Mouse (Mus musculus) limb, embryonic 14.5 days (tissue): ENCODE results near the gene Ltf. TPM values are rescaled to one million over a fixed set of nuclear protein-coding genes. Genes with fewer than 3 reads are reported as not detected.
A peak's percentile ranks its signal among the peaks of the same experiment; 100 is the strongest.

Experiments
- ATAC-seq: fragments of 200-750 bp; cut with Nextera tagmentation; 2 replicates; pipeline ENCODE4 v1.8.0; 2017; ENCODE audit warnings: low read depth, moderate number of reproducible peaks, moderate TSS enrichment; ENCODE audit not compliant: low FRiP score
- DNase-seq: peaks from one replicate; pipeline ENCODE4 v3.0.0-alpha.2; 2015; ENCODE audit warnings: low spot score
- H3K27ac ChIP-seq: fragments of 300-500 bp; sonication (generic); replicated peaks from 2 replicates; pipeline ENCODE4 v1.5.1; 2014; ENCODE audit warnings: low read depth, mild to moderate bottlenecking, low read length, moderate library complexity, mixed read lengths
- H3K27me3 ChIP-seq: fragments of 300-500 bp; sonication (generic); 2 replicates; pipeline ENCODE4 v1.6.1; 2014; ENCODE audit warnings: low read length, mixed read lengths; ENCODE audit not compliant: control insufficient read depth, insufficient read depth
- H3K36me3 ChIP-seq: fragments of 300-500 bp; sonication (generic); 2 replicates; pipeline ENCODE4 v1.6.1; 2014; ENCODE audit warnings: mild to moderate bottlenecking, low read length, moderate library complexity, mixed read lengths; ENCODE audit not compliant: control insufficient read depth, insufficient read depth
- H3K4me1 ChIP-seq: fragments of 300-500 bp; sonication (generic); 2 replicates; pipeline ENCODE4 v1.6.1; 2014; ENCODE audit warnings: antibody characterized with exemption, low read length, mixed read lengths; ENCODE audit not compliant: control insufficient read depth, insufficient read depth
- H3K4me2 ChIP-seq: fragments of 300-500 bp; sonication (generic); replicated peaks from 2 replicates; pipeline ENCODE4 v1.6.1; 2014; ENCODE audit warnings: low read depth, mild to moderate bottlenecking, low read length, moderate library complexity; ENCODE audit not compliant: severe bottlenecking
- H3K4me3 ChIP-seq: fragments of 300-500 bp; sonication (generic); replicated peaks from 2 replicates; pipeline ENCODE4 v1.5.1; 2014; ENCODE audit warnings: low read length
- H3K9ac ChIP-seq: fragments of 300-500 bp; sonication (generic); 2 replicates; pipeline ENCODE4 v1.6.1; 2014; ENCODE audit warnings: mild to moderate bottlenecking, low read depth, low read length, moderate library complexity; ENCODE audit not compliant: severe bottlenecking
- H3K9me3 ChIP-seq: fragments of 300-500 bp; sonication (generic); 2 replicates; pipeline ENCODE4 v1.6.1; 2016; ENCODE audit warnings: low read length; ENCODE audit not compliant: control insufficient read depth
- POLR2A ChIP-seq: fragments of 200-500 bp; IDR thresholded peaks from 2 replicates; pipeline ENCODE4 v1.8.0; 2012; ENCODE audit warnings: inconsistent platforms, mild to moderate bottlenecking, moderate library complexity, borderline replicate concordance; ENCODE audit not compliant: insufficient read depth, insufficient read length; ENCODE audit errors: extremely low read depth
- WGBS: fragments of 180-500 bp; shearing (Covaris S2); extraction: QIAGEN DNeasy Blood & Tissue Kit; methylation state at CpG from one replicate; pipeline ENCODE4 v1.1.7; 2014; 5-methylcytosine and 5-hydroxymethylcytosine counted together
- polyA plus RNA-seq, 2 experiments: library from polyadenylated mRNA; depleted of rRNA in 1 of 2; stranded (reverse) in 1 of 2; unstranded in 1 of 2; fragments of >200 nt; fragmentation: Nextera tagmentation in 1 of 2; extraction: Ambion mirVana in 1 of 2; gene quantifications; 2 replicates each; pipeline versions ENCODE4 v1.2.1 to v1.2.3; 2012 to 2014

The Ltf gene
- polyA plus RNA-seq, 2 experiments: 0.44 to 1.4 TPM

DNA sequence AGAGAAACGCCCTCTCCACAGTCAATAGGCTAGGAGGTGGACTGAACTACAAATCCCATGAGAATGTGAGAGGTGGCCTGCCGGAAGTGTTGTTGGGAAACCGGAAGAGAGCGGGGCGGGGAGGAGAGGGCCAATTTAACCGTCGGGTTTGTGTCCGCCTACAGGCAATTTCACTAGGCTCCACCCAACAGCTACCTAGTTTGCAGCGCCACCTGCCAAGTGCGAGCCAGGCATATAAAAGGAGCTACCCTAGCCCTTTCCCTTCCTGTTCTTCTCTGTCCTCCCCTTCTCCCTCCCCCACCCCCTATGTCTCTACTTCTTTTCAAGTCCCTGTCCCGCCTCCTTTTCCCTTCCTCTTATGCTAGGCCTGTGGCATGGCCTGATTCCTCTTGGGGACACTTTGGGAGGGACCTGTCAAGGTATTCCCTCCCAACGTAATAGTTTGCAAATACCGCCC, 24.3 kb upstream of the Ltf start:
- Histone ChIP-seq H3K4me2 (peak overlapping the region; percentile 44), H3K4me1 (no peaks in the 10 kb centered on the region), H3K9ac (peak overlapping the region; percentile 16; the same call in 1 of the 2 replicates), H3K27ac (no peak overlapping the region), H3K27me3 (no peaks in the 10 kb centered on the region), H3K4me3 (peak overlapping the region; percentile 38), H3K9me3 (no peaks in the 10 kb centered on the region), H3K36me3 (no peaks in the 10 kb centered on the region)
- TF ChIP-seq POLR2A: no peak
- peak; percentile 74 for DNase-seq
- peak; percentile 82 for ATAC-seq
- WGBS: 8% methylated on average over 13 of the region's 13 CpGs

DNA sequence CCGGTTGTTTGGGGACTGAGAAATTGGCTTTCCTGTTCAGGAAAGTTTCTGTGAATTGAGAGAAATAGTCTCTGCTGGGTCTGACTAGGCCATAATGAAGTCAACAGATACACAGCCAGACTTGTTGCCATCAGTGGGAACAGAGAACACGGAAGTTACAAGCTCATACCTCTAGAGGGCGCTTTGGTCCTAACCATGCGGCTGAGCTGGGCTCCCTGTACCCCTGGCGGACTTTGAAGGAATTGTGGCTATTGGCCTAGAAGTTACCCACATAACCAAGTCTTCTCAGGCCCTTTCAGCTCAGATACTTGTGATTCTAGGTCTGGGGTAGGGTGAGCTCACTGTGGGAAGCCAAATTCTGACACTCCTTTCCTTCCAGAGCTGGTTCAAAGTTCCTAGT, 21.8 kb upstream of the Ltf start:
- TF ChIP-seq POLR2A: no peak
- H3K27ac ChIP-seq: no peak overlapping the region
- no peaks in the 10 kb centered on the region for H3K36me3 ChIP-seq
- H3K4me3 ChIP-seq: no peak overlapping the region
- no peaks in the 10 kb centered on the region for H3K27me3 ChIP-seq
- ATAC-seq (0 out of 2 replicates have a peak, but pooled peaks have one; percentile 44), DNase-seq (peak; percentile 91)
- no peak overlapping the region for H3K9ac ChIP-seq
- H3K9me3 ChIP-seq: no peaks in the 10 kb centered on the region
- 3% methylated on average over 5 of the region's 5 CpGs for WGBS
- no peaks in the 10 kb centered on the region for H3K4me1 ChIP-seq
- no peak overlapping the region for H3K4me2 ChIP-seq

DNA sequence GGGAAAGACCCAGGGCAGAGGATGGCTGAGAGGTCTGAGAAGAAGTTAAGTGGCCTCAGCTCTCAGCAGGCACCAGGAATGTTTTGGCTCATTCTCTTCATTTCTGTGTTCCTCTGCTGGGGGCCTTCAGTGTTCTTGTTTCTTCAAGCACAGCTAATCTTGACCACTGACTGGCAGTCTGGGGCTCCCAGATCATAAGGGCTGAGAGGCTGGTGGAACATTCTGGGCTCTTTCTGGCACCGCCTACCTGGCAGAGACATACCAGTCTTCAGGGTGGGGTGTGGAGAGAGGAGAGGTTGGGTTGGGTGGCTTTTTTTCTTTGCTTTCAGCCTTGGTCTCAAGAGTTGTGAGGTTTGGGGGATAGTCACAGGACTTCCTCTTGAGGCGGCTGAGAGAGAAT, 20.0 kb upstream of the Ltf start:
- H3K4me3 ChIP-seq: no peak overlapping the region
- no peak for DNase-seq
- H3K27me3 ChIP-seq: no peaks in the 10 kb centered on the region
- no peak overlapping the region for H3K4me2 ChIP-seq
- no peaks in the 10 kb centered on the region for H3K9me3 ChIP-seq
- TF ChIP-seq POLR2A: no peak
- 90% methylated on average over 2 of the region's 2 CpGs for WGBS
- H3K27ac ChIP-seq: no peak overlapping the region
- no peaks in the 10 kb centered on the region for H3K4me1 ChIP-seq
- no peaks in the 10 kb centered on the region for H3K36me3 ChIP-seq
- H3K9ac ChIP-seq: no peak overlapping the region
- ATAC-seq: no peak

- no peaks in the 10 kb centered on the region for H3K27me3 ChIP-seq
- H3K4me1 ChIP-seq: no peaks in the 10 kb centered on the region
- H3K36me3 ChIP-seq: no peaks in the 10 kb centered on the region
- H3K27ac ChIP-seq: no peak overlapping the region
- H3K9ac ChIP-seq: no peak overlapping the region
- DNase-seq (no peak), ATAC-seq (no peak)
- no peaks in the 10 kb centered on the region for H3K9me3 ChIP-seq
- no peak overlapping the region for H3K4me3 ChIP-seq
- 71% methylated on average over 10 of the region's 10 CpGs for WGBS
- no peak overlapping the region for H3K4me2 ChIP-seq
- no peak for TF ChIP-seq POLR2A
These were observed 19.2 kb upstream of the Ltf start for GRCm38 (mm10) chr9:110999856-111000255.

DNA sequence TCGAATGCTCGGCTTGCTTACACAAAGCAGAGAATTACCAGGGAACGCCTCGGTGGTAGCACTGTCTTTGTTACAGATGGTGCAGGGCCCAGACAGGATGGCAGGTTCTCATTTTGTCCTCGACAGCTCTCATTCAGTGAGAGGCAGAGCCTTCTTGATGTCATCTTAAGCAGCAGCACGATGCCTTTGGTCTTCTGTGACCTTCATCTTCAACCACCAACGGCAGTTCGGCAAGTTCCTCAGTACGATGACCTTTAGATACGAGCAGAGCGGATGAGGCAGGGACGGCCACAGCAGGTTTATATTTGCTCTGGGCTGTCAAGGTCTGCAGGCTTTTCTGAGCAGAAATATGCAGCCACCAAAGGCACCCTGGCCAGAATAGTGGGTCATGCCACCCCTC, 17.4 kb upstream of the Ltf start:
- no peak overlapping the region for H3K4me2 ChIP-seq
- no peaks in the 10 kb centered on the region for H3K9me3 ChIP-seq
- no peak overlapping the region for H3K9ac ChIP-seq
- no peaks in the 10 kb centered on the region for H3K36me3 ChIP-seq
- ATAC-seq: no peak
- 89% methylated on average over 12 of the region's 12 CpGs for WGBS
- TF ChIP-seq POLR2A: no peak
- H3K4me3 ChIP-seq: no peak overlapping the region
- DNase-seq: no peak
- no peaks in the 10 kb centered on the region for H3K27me3 ChIP-seq
- H3K4me1 ChIP-seq: no peaks in the 10 kb centered on the region
- no peak overlapping the region for H3K27ac ChIP-seq

- 81% methylated on average over 9 of the region's 9 CpGs for WGBS
These were observed 15.8 kb upstream of the Ltf start for GRCm38 (mm10) chr9:111003279-111003678.

More at GRCm38 (mm10) chr9:111003279-111003678, 15.8 kb upstream of the Ltf start:
- Histone ChIP-seq H3K4me3 (no peak overlapping the region), H3K27me3 (no peaks in the 10 kb centered on the region), H3K9ac (no peak overlapping the region), H3K4me1 (no peaks in the 10 kb centered on the region), H3K36me3 (no peaks in the 10 kb centered on the region), H3K9me3 (no peaks in the 10 kb centered on the region), H3K4me2 (no peak overlapping the region), H3K27ac (no peak overlapping the region)
- no peak for ATAC-seq
- TF ChIP-seq POLR2A: no peak
- no peak for DNase-seq
